Mouse (Mus musculus) left cerebral cortex, postnatal 10 days (tissue): ENCODE measurements at regions not wholly inside any gene's neighbourhood (a gene's known extent, or its start where the extent isn't known, plus 50 kb on each side); places are given as distances from the start of the nearest gene placed in this dataset.
"Not testable (repeated sequence)": the region's sequence is repeated elsewhere in the genome, so short reads cannot be mapped to it uniquely, and the experiment has no call there.

Experiments used
- DNase-seq, 2 experiments: peaks; one replicate each; pipeline ENCODE4 v3.0.0; 2021 to 2022; ENCODE audit warnings: low spot score in 2 of 2, mixed read lengths in 1 of 2; ENCODE audit errors: extremely low spot score in 1 of 2
- intact Hi-C: fragments of 180-260 bp; cut with DNase I; formaldehyde crosslinking; loops from one replicate; pipeline ENCODE4 v1.15.1; 2025

GRCm38 (mm10) chr8:126790214-126790613, 155.4 kb downstream of the Tomm20 start:
- intact Hi-C loops: no loop called here
- DNase-seq: no peak

GRCm38 (mm10) chr8:126789076-126789475, 156.6 kb downstream of the Tomm20 start:
- intact Hi-C loops: no loop called here
- DNase-seq: peak in 1 of 2 experiments; percentile 58

DNA sequence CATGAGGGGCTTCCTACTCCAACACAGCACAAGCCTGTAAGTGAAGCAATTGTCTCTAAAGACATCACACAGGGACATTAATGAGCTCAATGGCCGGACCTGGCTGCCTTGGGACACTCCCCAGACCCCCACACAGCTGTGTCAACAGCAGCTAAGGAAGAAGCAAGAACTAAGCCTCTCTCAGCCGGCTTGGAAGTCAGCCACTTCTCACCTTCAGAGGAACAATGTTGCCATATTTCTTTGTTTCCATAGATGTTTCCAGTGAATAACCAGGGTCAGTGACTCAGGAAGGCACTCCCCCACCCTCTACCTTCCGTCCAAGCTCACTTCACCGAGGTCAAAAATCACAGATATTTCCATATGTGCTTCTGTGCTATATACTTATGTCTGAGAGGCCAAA, 157.0 kb downstream of the Tomm20 start:
- intact Hi-C loops: no loop called here

DNA sequence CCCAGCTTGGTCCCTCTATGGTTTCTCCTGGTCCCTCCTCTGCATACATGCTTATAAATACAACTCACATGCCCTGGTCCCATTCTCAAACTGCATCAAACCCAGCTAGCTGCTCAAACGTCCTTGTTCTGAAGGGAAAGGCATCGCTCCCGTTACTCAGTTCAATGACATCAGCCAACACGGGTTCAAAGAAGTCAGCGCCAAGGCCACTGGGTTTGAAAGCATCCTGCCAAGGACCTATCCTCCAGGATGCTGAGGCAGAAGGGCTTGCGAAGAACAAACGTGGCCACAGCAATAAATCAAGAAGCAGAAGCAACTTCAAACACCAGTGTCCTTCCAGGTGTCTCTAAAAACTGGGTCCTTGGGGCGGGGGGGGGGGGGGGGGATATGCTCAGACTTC, 158.2 kb downstream of the Tomm20 start:
- intact Hi-C loops: no loop called here
- DNase-seq: no peak

More for the DNA sequence above, 157.0 kb downstream of the Tomm20 start:
- DNase-seq: peak in 1 of 2 experiments; percentile 80

GRCm38 (mm10) chr8:126785211-126785610, 160.4 kb downstream of the Tomm20 start:
- intact Hi-C loops: no loop called here

GRCm38 (mm10) chr8:126784604-126785003, 161.0 kb downstream of the Tomm20 start:
- no peak for DNase-seq
- intact Hi-C loops: no loop called here

More at GRCm38 (mm10) chr8:126785211-126785610, 160.4 kb downstream of the Tomm20 start:
- no peak for DNase-seq

DNA sequence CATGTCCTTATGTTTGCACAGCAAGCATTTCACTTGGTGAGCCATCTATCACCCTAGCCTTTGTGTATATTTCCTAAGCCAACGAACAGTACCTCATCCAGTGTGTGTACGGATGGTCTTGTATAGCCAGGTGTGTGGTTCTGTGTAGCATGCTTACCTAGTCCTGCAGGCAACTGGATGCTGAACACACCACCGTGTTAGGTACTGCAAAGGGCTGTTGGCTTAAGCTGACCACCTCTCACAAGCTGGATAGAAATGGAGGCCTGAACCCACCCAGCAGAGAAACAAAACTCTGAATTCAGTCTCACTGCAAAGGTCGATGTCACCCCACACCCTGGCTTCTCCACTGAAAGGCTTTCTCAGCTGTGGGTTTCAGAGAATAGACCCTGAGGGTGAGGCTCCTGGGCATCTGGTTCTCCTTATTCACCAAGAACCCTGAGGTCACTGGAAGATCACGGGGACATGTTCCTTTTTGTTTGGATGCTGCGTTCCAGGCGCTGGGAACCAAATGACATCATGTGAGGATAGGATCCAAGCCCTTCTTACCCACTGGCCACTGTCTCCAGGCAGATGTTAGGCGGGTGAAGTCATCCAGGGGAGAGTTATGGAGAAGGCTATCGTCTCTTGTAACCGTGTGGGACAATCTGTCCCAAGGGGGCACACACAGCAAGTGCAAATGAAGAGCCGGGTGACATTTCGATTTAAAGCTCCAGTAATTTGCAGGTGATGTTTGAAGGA, 161.8 kb downstream of the Tomm20 start:
- intact Hi-C loops: no loop called here
- no peak for DNase-seq

DNA sequence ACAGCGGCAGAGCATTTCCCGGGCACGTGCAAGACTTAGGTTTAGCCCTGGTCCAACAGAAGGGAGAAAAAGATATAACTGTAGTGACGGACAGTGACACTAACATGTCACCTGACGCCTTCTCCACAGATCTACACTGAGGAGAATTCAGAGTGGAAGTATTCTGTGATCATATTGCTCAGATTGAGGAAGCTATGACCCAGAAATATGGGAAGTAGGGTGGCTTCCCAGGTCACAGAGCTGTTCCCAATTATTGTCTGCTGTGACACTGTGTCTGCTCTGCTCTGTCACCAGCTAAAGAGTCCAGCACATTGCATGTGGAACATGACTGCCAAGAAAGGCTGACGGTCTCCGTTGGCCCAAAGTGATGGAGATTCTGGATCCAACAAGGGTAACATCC, 167.0 kb downstream of the Tomm20 start:
- intact Hi-C loops: no loop called here
- no peak for DNase-seq

DNA sequence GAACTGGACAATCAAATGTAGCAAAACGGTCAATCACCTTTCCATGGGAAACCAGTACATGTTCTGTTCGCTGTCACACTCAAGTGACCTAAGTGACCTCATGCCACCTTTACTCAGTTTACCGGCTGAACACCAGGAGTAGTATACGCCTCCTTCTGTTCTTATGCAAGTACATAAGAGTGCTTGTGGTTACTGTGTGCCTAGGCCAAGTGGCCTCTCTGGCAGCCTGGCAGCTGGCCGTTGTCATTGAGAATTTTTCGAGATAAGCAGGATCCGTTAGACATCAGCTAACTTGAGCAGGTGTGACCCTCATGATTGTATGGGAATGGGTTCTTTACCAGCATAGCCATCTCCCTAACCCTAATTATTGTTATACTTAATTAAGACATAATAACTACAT, 167.5 kb downstream of the Tomm20 start:
- DNase-seq: no peak
- intact Hi-C loops: no loop called here

GRCm38 (mm10) chr8:126776605-126777469, 168.8 kb downstream of the Tomm20 start:
- intact Hi-C loops: no loop called here
- DNase-seq: no peak

GRCm38 (mm10) chr8:126775334-126775733, 170.3 kb downstream of the Tomm20 start:
- intact Hi-C loops: no loop called here
- no peak for DNase-seq

- intact Hi-C loops: no loop called here
These were observed 170.8 kb downstream of the Tomm20 start for GRCm38 (mm10) chr8:126774816-126775215.

GRCm38 (mm10) chr8:126772748-126773147, 172.9 kb downstream of the Tomm20 start:
- intact Hi-C loops: no loop called here
- DNase-seq: no peak

More at GRCm38 (mm10) chr8:126774816-126775215, 170.8 kb downstream of the Tomm20 start:
- no peak for DNase-seq

- intact Hi-C loops: no loop called here
- no peak for DNase-seq
These were observed 173.4 kb downstream of the Tomm20 start for GRCm38 (mm10) chr8:126772194-126772593.

- intact Hi-C loops, DNase-seq: not testable (repeated sequence)
These were observed 175.3 kb downstream of the Tomm20 start for GRCm38 (mm10) chr8:126770374-126770773.

DNA sequence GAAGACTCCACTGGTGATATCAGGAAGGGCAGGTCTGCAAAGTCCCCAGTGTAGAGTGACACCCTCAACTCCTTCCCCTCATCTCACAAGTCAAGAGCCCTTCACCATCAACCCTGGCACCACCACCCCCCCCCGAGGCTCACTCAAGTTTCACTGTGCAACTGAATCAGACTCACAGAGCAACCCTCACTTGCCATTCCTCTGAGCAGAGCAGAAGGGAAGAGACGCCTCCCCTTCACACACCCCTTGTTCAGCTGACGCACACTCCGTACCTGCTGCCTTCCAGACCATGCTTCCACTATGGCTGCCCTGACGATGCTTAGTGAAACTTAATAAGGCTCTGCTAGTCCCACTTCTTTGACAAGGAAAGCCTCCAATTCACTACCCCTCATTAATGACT, 174.4 kb upstream of the Irf2bp2 start:
- intact Hi-C loops: no loop called here
- no peak for DNase-seq

DNA sequence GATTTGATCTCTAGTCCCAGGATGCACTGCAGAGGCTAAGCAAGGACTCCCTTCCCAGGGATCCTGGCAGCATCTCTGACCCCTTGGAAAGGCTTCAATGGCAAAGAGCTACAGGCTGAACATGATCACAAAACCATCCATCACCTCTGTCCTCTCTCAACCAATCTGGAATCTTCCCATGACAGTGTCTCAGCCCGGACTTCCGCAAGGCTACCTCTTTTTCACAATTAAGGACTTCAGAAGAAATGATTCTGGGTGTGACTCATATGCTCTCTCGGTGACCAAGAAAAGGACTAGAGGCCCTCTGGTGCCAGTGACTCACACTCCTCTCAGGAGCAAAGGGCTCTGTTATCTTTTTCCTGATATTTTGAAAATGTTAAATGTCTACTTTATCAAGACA, 173.6 kb upstream of the Irf2bp2 start:
- intact Hi-C loops: no loop called here
- no peak for DNase-seq

DNA sequence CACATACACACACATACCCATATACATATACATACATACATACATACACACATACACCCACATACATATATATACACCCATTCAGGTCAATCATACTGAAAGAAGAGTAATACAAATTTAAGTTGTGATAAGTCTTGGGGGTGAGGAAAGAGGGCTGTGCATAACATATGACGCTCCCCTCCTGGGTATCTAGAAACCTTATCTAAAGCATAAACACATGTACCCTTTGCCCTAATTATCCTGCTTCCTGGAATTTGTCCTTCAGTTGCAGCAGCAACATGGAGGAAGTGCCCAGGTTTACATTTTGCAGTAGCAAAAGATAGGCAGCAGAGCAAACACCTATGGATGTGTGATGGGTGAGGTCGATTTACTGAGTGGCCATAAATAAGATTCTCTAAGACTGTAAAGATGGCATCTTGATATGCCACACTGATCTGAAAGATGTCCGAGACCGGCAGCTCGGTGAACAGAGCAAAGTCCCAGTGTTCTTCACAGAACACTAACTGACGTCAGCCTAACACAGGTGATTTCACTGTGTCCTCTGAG, 172.0 kb upstream of the Irf2bp2 start:
- intact Hi-C loops: no loop called here
- no peak for DNase-seq

GRCm38 (mm10) chr8:126763600-126763999, 169.8 kb upstream of the Irf2bp2 start:
- intact Hi-C loops: no loop called here

GRCm38 (mm10) chr8:126759711-126760110, 165.9 kb upstream of the Irf2bp2 start:
- DNase-seq: no peak
- intact Hi-C loops: loop anchor here (2.0 to 10.0 kb wide), 5 partner anchors 78 to 265 kb away; partner anchors contain the start of gene Irf2bp2

More at GRCm38 (mm10) chr8:126763600-126763999, 169.8 kb upstream of the Irf2bp2 start:
- peak; percentile 31 to 55 for DNase-seq
